Comparison of ENCODE assay signal across 24 mouse cellular contexts in the genomic region with DNA sequence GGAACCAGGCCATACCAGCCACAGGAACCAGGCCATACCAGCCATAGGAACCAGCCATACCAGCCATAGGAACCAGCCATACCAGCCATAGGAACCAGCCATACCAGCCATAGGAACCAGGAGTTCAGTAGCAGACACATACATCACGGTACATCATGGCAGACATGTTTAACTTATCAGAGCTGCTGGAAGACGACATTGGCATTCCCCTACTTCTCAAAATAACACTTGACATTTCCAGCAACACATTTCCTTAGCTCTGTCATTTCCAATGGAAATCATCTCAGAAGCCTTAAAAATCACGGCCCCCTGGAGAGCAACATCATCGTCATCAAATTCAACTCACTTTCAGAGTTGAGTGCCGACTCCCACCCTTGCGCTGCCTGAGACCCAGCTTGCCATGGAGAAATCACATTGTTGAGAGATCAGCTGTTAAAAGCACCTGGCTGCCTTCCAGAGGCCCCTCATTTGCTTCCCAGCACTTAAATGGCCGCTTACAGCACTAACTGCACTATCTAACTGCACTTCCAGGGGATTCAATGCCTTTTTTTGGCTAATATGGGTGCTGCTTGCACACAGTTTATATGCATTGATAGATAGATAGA. TPM values are rescaled to one million over a fixed set of nuclear protein-coding genes. Genes with fewer than 3 reads are reported as not detected.
A peak's percentile ranks its signal among the peaks of the same experiment; 100 is the strongest.
DNase-seq lines count a peak whose midpoint lies in the region; ATAC-seq lines count a peak whose summit lies in the region.
"Had no signal": no experiment of that assay in that cellular context is flagged by ENCODE, and none has a peak within 500 bp of the region (broad histone marks: within the 10 kb centered on the region; RNA-seq: fewer than 3 reads in every experiment).

No protein-coding gene starts in this region.

- no peak overlapping the region for H3K4me2 ChIP-seq in forebrain, embryonic 16.5 days (ENCODE audit: low read length)
- H3K4me2 ChIP-seq in forebrain, embryonic 11.5 days (ENCODE audit: low read depth, low read length, severe bottlenecking): no peak overlapping the region
- no peak overlapping the region for H3K4me2 ChIP-seq in midbrain, embryonic 14.5 days (ENCODE audit: low read length)
- H3K4me2 ChIP-seq in neural tube, embryonic 14.5 days (ENCODE audit: low read depth, low read length): no peak overlapping the region
- H3K4me2 ChIP-seq in neural tube, embryonic 15.5 days: no peak overlapping the region
- H3K4me2 ChIP-seq: embryonic facial prominence, embryonic 13.5 days; heart, embryonic 11.5 days; hindbrain, embryonic 12.5 days; hindbrain, embryonic 15.5 days had no signal

- no peak for DNase-seq in forebrain, embryonic 11.5 days (ENCODE audit: low spot score)
- peak; percentile 20 for DNase-seq in midbrain, embryonic 14.5 days
- DNase-seq in midbrain, embryonic 10.5 days (ENCODE audit: low spot score): no peak
- DNase-seq: adrenal gland, adult 2 months; adrenal gland, postnatal 14 days; cerebellum, adult 11-12 months; cerebellum, adult 8-10 months; cerebellum, postnatal 10 days; cerebellum, postnatal 36 days; embryo, embryonic 11 days; gastrocnemius, adult 2 months; gastrocnemius, postnatal 14 days; heart, adult 11 months had no signal

- no peak overlapping the region for H3K4me3 ChIP-seq in forebrain, embryonic 16.5 days (replicated peaks; ENCODE audit: low read length)
- H3K4me3 ChIP-seq in forebrain, embryonic 11.5 days (ENCODE audit: low read depth, low read length): no peak overlapping the region
- no peak overlapping the region for H3K4me3 ChIP-seq in midbrain, embryonic 14.5 days (replicated peaks; ENCODE audit: low read depth, low read length)
- no peak overlapping the region for H3K4me3 ChIP-seq in midbrain, embryonic 10.5 days
- no peak overlapping the region for H3K4me3 ChIP-seq in neural tube, embryonic 14.5 days (ENCODE audit: low read depth, low read length)
- H3K4me3 ChIP-seq in neural tube, embryonic 15.5 days (replicated peaks): no peak overlapping the region
- H3K4me3 ChIP-seq: embryonic facial prominence, embryonic 10.5 days; embryonic facial prominence, embryonic 13.5 days; erythroblast, embryonic 14.5 days; gastrocnemius, adult 2 months; hindbrain, embryonic 12.5 days; hindbrain, embryonic 15.5 days had no signal

- H3K27ac ChIP-seq in forebrain, embryonic 16.5 days (ENCODE audit: low read length): no peak overlapping the region
- H3K27ac ChIP-seq in forebrain, embryonic 11.5 days (ENCODE audit: low read depth, low read length): no peak overlapping the region
- H3K27ac ChIP-seq in midbrain, embryonic 14.5 days (replicated peaks; ENCODE audit: low read depth, low read length): no peak overlapping the region
- no peak overlapping the region for H3K27ac ChIP-seq in midbrain, embryonic 10.5 days (replicated peaks)
- no peak overlapping the region for H3K27ac ChIP-seq in neural tube, embryonic 14.5 days (ENCODE audit: low read depth, low read length)
- H3K27ac ChIP-seq in neural tube, embryonic 15.5 days (replicated peaks): no peak overlapping the region
- H3K27ac ChIP-seq: embryonic facial prominence, embryonic 10.5 days; embryonic facial prominence, embryonic 13.5 days; gastrocnemius, adult 2 months; hindbrain, embryonic 12.5 days; hindbrain, embryonic 15.5 days had no signal

- H3K9me3 ChIP-seq in forebrain, embryonic 16.5 days (ENCODE audit: control insufficient read depth, low read length): no peaks in the 10 kb centered on the region
- no peaks in the 10 kb centered on the region for H3K9me3 ChIP-seq in forebrain, embryonic 11.5 days (ENCODE audit: control insufficient read depth, low read length)
- H3K9me3 ChIP-seq in midbrain, embryonic 14.5 days (ENCODE audit: control insufficient read depth, low read length): no peaks in the 10 kb centered on the region
- H3K9me3 ChIP-seq in midbrain, embryonic 10.5 days (replicated peaks): no peaks in the 10 kb centered on the region
- no peaks in the 10 kb centered on the region for H3K9me3 ChIP-seq in neural tube, embryonic 14.5 days (ENCODE audit: control insufficient read depth, low read length)
- H3K9me3 ChIP-seq in neural tube, embryonic 15.5 days (replicated peaks): no peaks in the 10 kb centered on the region
- H3K9me3 ChIP-seq: embryonic facial prominence, embryonic 10.5 days; embryonic facial prominence, embryonic 13.5 days; hindbrain, embryonic 12.5 days; hindbrain, embryonic 15.5 days had no signal

- no peaks in the 10 kb centered on the region for H3K27me3 ChIP-seq in forebrain, embryonic 16.5 days (replicated peaks; ENCODE audit: control insufficient read depth, insufficient read depth, low read length)
- no peaks in the 10 kb centered on the region for H3K27me3 ChIP-seq in forebrain, embryonic 11.5 days (ENCODE audit: control insufficient read depth, insufficient read depth, low read length)
- H3K27me3 ChIP-seq in midbrain, embryonic 14.5 days (ENCODE audit: control insufficient read depth, insufficient read depth, low read length): no peaks in the 10 kb centered on the region
- no peaks in the 10 kb centered on the region for H3K27me3 ChIP-seq in midbrain, embryonic 10.5 days (ENCODE audit: low read depth, poor library complexity, severe bottlenecking)
- no peaks in the 10 kb centered on the region for H3K27me3 ChIP-seq in neural tube, embryonic 14.5 days (ENCODE audit: control insufficient read depth, insufficient read depth, low read length)
- H3K27me3 ChIP-seq in neural tube, embryonic 15.5 days (replicated peaks): no peaks in the 10 kb centered on the region
- H3K27me3 ChIP-seq: embryonic facial prominence, embryonic 13.5 days; hindbrain, embryonic 12.5 days; hindbrain, embryonic 15.5 days had no signal

- H3K36me3 ChIP-seq in forebrain, embryonic 16.5 days (ENCODE audit: control insufficient read depth, insufficient read depth): no peaks in the 10 kb centered on the region
- H3K36me3 ChIP-seq in forebrain, embryonic 11.5 days (ENCODE audit: control insufficient read depth, insufficient read depth, low read length): no peaks in the 10 kb centered on the region
- H3K36me3 ChIP-seq in midbrain, embryonic 14.5 days (ENCODE audit: control insufficient read depth, insufficient read depth, low read length): no peaks in the 10 kb centered on the region
- H3K36me3 ChIP-seq in midbrain, embryonic 10.5 days: peaks cover 48% of the 10 kb centered on the region
- no peaks in the 10 kb centered on the region for H3K36me3 ChIP-seq in neural tube, embryonic 14.5 days (ENCODE audit: control insufficient read depth, insufficient read depth, low read length)
- no peaks in the 10 kb centered on the region for H3K36me3 ChIP-seq in neural tube, embryonic 15.5 days
- H3K36me3 ChIP-seq: hindbrain, embryonic 12.5 days; hindbrain, embryonic 15.5 days had no signal

- H3K4me1 ChIP-seq in forebrain, embryonic 16.5 days (replicated peaks; ENCODE audit: control insufficient read depth, insufficient read depth, low read length): 0 out of 2 replicates have a peak, but pooled peaks cover 2% of the 10 kb centered on the region
- H3K4me1 ChIP-seq in forebrain, embryonic 11.5 days (replicated peaks; ENCODE audit: control insufficient read depth, insufficient read depth, low read length): no peaks in the 10 kb centered on the region
- H3K4me1 ChIP-seq in midbrain, embryonic 14.5 days (ENCODE audit: control insufficient read depth, insufficient read depth, low read length): no peaks in the 10 kb centered on the region
- peaks cover 4% of the 10 kb centered on the region; the same call in 1 of the 2 replicates for H3K4me1 ChIP-seq in midbrain, embryonic 10.5 days
- no peaks in the 10 kb centered on the region for H3K4me1 ChIP-seq in neural tube, embryonic 14.5 days (ENCODE audit: control insufficient read depth, insufficient read depth, low read length)
- H3K4me1 ChIP-seq in neural tube, embryonic 15.5 days: no peaks in the 10 kb centered on the region
- H3K4me1 ChIP-seq: hindbrain, embryonic 15.5 days had no signal

- peak; percentile 67 for ATAC-seq in forebrain, embryonic 16.5 days
- no peak for ATAC-seq in forebrain, embryonic 11.5 days (replicated peaks; ENCODE audit: low FRiP score)
- no peak for ATAC-seq in midbrain, embryonic 14.5 days (ENCODE audit: low FRiP score, low TSS enrichment)
- ATAC-seq in neural tube, embryonic 14.5 days (ENCODE audit: low read depth): peak; percentile 60; the same call in 1 of the 2 replicates
- no peak for ATAC-seq in neural tube, embryonic 15.5 days (ENCODE audit: low FRiP score)
- ATAC-seq: CD4-positive, CD25-positive, alpha-beta regulatory T cell, adult 4 months had no signal

- H3K9ac ChIP-seq in forebrain, embryonic 16.5 days (replicated peaks; ENCODE audit: low read depth, low read length): no peak overlapping the region
- no peak overlapping the region for H3K9ac ChIP-seq in forebrain, embryonic 11.5 days (ENCODE audit: low read length)
- H3K9ac ChIP-seq in midbrain, embryonic 14.5 days (replicated peaks; ENCODE audit: low read length): no peak overlapping the region
- no peak overlapping the region for H3K9ac ChIP-seq in neural tube, embryonic 14.5 days (replicated peaks; ENCODE audit: low read depth, low read length)
- H3K9ac ChIP-seq in neural tube, embryonic 15.5 days (replicated peaks): no peak overlapping the region
- H3K9ac ChIP-seq: embryonic facial prominence, embryonic 13.5 days; hindbrain, embryonic 12.5 days; hindbrain, embryonic 15.5 days had no signal

- WGBS in forebrain, embryonic 16.5 days: 51% methylated on average over 7 of the region's 7 CpGs
- 90% methylated on average over 7 of the region's 7 CpGs for WGBS in forebrain, embryonic 11.5 days
- WGBS in midbrain, embryonic 14.5 days: 87% methylated on average over 7 of the region's 7 CpGs
- WGBS in midbrain, embryonic 10.5 days: 96% methylated on average over 7 of the region's 7 CpGs
- 58% methylated on average over 7 of the region's 7 CpGs for WGBS in neural tube, embryonic 14.5 days
- WGBS in neural tube, embryonic 15.5 days: 63% methylated on average over 7 of the region's 7 CpGs

RNA-seq across cellular contexts. Expression of a gene that starts 31.2 kb away (rescaled TPM):
- polyA plus RNA-seq in forebrain, embryonic 16.5 days (2015; fragmentation: Nextera tagmentation; extraction: Ambion mirVana): 34.5 and 39.0 TPM in 2 replicates
- 135 and 138 TPM in 2 replicates for polyA plus RNA-seq in forebrain, embryonic 11.5 days (2014; fragmentation: Nextera tagmentation; extraction: Ambion mirVana)
- 28.0 and 41.8 TPM in 2 replicates for polyA plus RNA-seq in midbrain, embryonic 14.5 days (2014; fragmentation: Nextera tagmentation; extraction: Ambion mirVana)
- polyA plus RNA-seq in midbrain, embryonic 10.5 days (2016; fragmentation: Nextera tagmentation; extraction: Ambion mirVana): 173 and 180 TPM in 2 replicates
- polyA plus RNA-seq in neural tube, embryonic 14.5 days (2014; fragmentation: Nextera tagmentation; extraction: Ambion mirVana): 30.2 and 38.9 TPM in 2 replicates
- polyA plus RNA-seq in neural tube, embryonic 15.5 days (2015; fragmentation: Nextera tagmentation; extraction: Ambion mirVana): 23.2 and 33.8 TPM in 2 replicates
- polyA plus RNA-seq: C2C12; erythroblast, embryonic 14.5 days had no signal

Comparison
In these comparisons a context has a peak if more than half of its experiments do, and no peak if none do; other contexts are left out.
1. ATAC-seq: peak in forebrain, embryonic 16.5 days (single experiment) and neural tube, embryonic 14.5 days (single experiment); none in forebrain, embryonic 11.5 days (single experiment), midbrain, embryonic 14.5 days (single experiment) and neural tube, embryonic 15.5 days (single experiment).